Mouse (Mus musculus) midbrain, embryonic 15.5 days (tissue): ENCODE measurements around the gene Arhgap29. TPM values are rescaled to one million over a fixed set of nuclear protein-coding genes. Genes with fewer than 3 reads are reported as not detected.

Experiments used
- ATAC-seq: fragments of 200-750 bp; cut with Nextera tagmentation; replicated peaks from 2 replicates; pipeline ENCODE4 v1.8.0; 2017; ENCODE audit warnings: moderate TSS enrichment
- H3K27ac ChIP-seq: fragments of 300-500 bp; sonication (generic); 2 replicates; pipeline ENCODE4 v1.5.1; 2015; ENCODE audit warnings: mild to moderate bottlenecking, inconsistent platforms
- H3K27me3 ChIP-seq: fragments of 300-500 bp; sonication (generic); replicated peaks from 2 replicates; pipeline ENCODE4 v1.6.1; 2015; ENCODE audit warnings: inconsistent platforms
- H3K36me3 ChIP-seq: fragments of 300-500 bp; sonication (generic); replicated peaks from 2 replicates; pipeline ENCODE4 v1.6.1; 2015; ENCODE audit warnings: inconsistent platforms
- H3K4me1 ChIP-seq: fragments of 300-500 bp; sonication (generic); 2 replicates; pipeline ENCODE4 v1.6.1; 2015; ENCODE audit warnings: inconsistent platforms
- H3K4me2 ChIP-seq: fragments of 300-500 bp; sonication (generic); 2 replicates; pipeline ENCODE4 v1.6.1; 2015; ENCODE audit warnings: inconsistent platforms, mild to moderate bottlenecking, moderate library complexity
- H3K4me3 ChIP-seq: fragments of 300-500 bp; sonication (generic); 2 replicates; pipeline ENCODE4 v1.5.1; 2015; ENCODE audit warnings: mild to moderate bottlenecking, inconsistent platforms
- H3K9ac ChIP-seq: fragments of 300-500 bp; sonication (generic); 2 replicates; pipeline ENCODE4 v1.6.1; 2015; ENCODE audit warnings: mild to moderate bottlenecking, inconsistent platforms
- H3K9me3 ChIP-seq: fragments of 300-500 bp; sonication (generic); 2 replicates; pipeline ENCODE4 v1.6.1; 2016; ENCODE audit warnings: inconsistent platforms
- WGBS: fragments of 180-500 bp; shearing (Covaris S2); methylation state at CpG from one replicate; pipeline ENCODE4 v1.1.7; 2015; ENCODE audit warnings: mixed read lengths; 5-methylcytosine and 5-hydroxymethylcytosine counted together
- polyA plus RNA-seq: library from polyadenylated mRNA; unstranded; fragments of >200 nt; fragmentation: Nextera tagmentation; extraction: Ambion mirVana; gene quantifications from 2 replicates; pipeline ENCODE4 v1.2.1, GENCODE M21; 2015

Arhgap29 gene
- polyA plus RNA-seq, 1 experiment from 2014 or later = 20.4 TPM

GRCm38 (mm10) chr3:121951116-121951515, 1.2 kb upstream of the Arhgap29 start:
- ATAC-seq = no peak
- WGBS = 78% methylated on average over 2 of the region's 2 CpGs
- Histone ChIP-seq H3K4me3 (no peak overlapping the region), H3K9me3 (no peaks in the 10 kb centered on the region), H3K27me3 (peaks cover 29% of the 10 kb centered on the region), H3K9ac (no peak overlapping the region), H3K4me2 (no peak overlapping the region), H3K4me1 (peaks cover 12% of the 10 kb centered on the region), H3K27ac (no peak overlapping the region), H3K36me3 (no peaks in the 10 kb centered on the region)

GRCm38 (mm10) chr3:121953049-121953432, 700 bp downstream of the Arhgap29 start:
- H3K27ac ChIP-seq = no peak overlapping the region
- H3K9me3 ChIP-seq = no peaks in the 10 kb centered on the region
- WGBS = 1% methylated on average over 44 of the region's 44 CpGs
- H3K9ac ChIP-seq = peak overlapping the region; percentile 43
- peak overlapping the region; percentile 91 for H3K4me2 ChIP-seq
- peak overlapping the region; percentile 63 for H3K4me3 ChIP-seq
- ATAC-seq = peak; percentile 95
- H3K27me3 ChIP-seq = peaks cover 29% of the 10 kb centered on the region
- H3K36me3 ChIP-seq = no peaks in the 10 kb centered on the region
- peaks cover 12% of the 10 kb centered on the region for H3K4me1 ChIP-seq

GRCm38 (mm10) chr3:121953433-121954161, 1.3 kb downstream of the Arhgap29 start:
- Histone ChIP-seq H3K4me2 (peak overlapping the region; percentile 91), H3K27me3 (peaks cover 29% of the 10 kb centered on the region), H3K4me1 (peaks cover 12% of the 10 kb centered on the region), H3K36me3 (no peaks in the 10 kb centered on the region), H3K9ac (peak overlapping the region; percentile 43), H3K9me3 (no peaks in the 10 kb centered on the region), H3K4me3 (peak overlapping the region; percentile 63), H3K27ac (no peak overlapping the region)
- ATAC-seq = no peak; the same call in none of the 2 replicates
- WGBS = under 1% methylated on average over 44 of the region's 53 CpGs

- 38% methylated on average over 2 of the region's 2 CpGs for WGBS
- H3K9ac ChIP-seq = no peak overlapping the region
- no peak overlapping the region for H3K27ac ChIP-seq
- no peak overlapping the region for H3K4me3 ChIP-seq
- peaks cover 12% of the 10 kb centered on the region for H3K4me1 ChIP-seq
- H3K36me3 ChIP-seq = no peaks in the 10 kb centered on the region
- ATAC-seq = no peak
- peak overlapping the region; percentile 91; the same call in 1 of the 2 replicates for H3K4me2 ChIP-seq
- H3K27me3 ChIP-seq = peaks cover 29% of the 10 kb centered on the region
- no peaks in the 10 kb centered on the region for H3K9me3 ChIP-seq
Observed at GRCm38 (mm10) chr3:121954421-121954820, 2.1 kb downstream of the Arhgap29 start.

- 95% methylated on average over 4 of the region's 4 CpGs for WGBS
- Histone ChIP-seq H3K9ac (no peak overlapping the region), H3K27me3 (peaks cover 29% of the 10 kb centered on the region), H3K27ac (no peak overlapping the region), H3K4me3 (no peak overlapping the region), H3K4me1 (peaks cover 12% of the 10 kb centered on the region), H3K36me3 (no peaks in the 10 kb centered on the region), H3K4me2 (no peak overlapping the region), H3K9me3 (no peaks in the 10 kb centered on the region)
- no peak for ATAC-seq
Observed at GRCm38 (mm10) chr3:121955527-121955926, 3.2 kb downstream of the Arhgap29 start.

- H3K4me1 ChIP-seq = peaks cover 12% of the 10 kb centered on the region
- peaks cover 29% of the 10 kb centered on the region for H3K27me3 ChIP-seq
- H3K4me2 ChIP-seq = no peak overlapping the region
- H3K27ac ChIP-seq = no peak overlapping the region
- ATAC-seq = no peak
- WGBS = 88% methylated on average over 7 of the region's 7 CpGs
- H3K36me3 ChIP-seq = no peaks in the 10 kb centered on the region
- H3K9ac ChIP-seq = no peak overlapping the region
- no peak overlapping the region for H3K4me3 ChIP-seq
- no peaks in the 10 kb centered on the region for H3K9me3 ChIP-seq
Observed at GRCm38 (mm10) chr3:121956789-121957188, 4.4 kb downstream of the Arhgap29 start.

- Histone ChIP-seq H3K36me3 (no peaks in the 10 kb centered on the region), H3K9me3 (no peaks in the 10 kb centered on the region), H3K4me1 (peaks cover 11% of the 10 kb centered on the region), H3K4me2 (no peak overlapping the region), H3K9ac (no peak overlapping the region), H3K27ac (no peak overlapping the region), H3K4me3 (no peak overlapping the region), H3K27me3 (peaks cover 28% of the 10 kb centered on the region)
- WGBS = 87% methylated on average over 2 of the region's 2 CpGs
- no peak for ATAC-seq
Observed at GRCm38 (mm10) chr3:121957606-121958344, 5.4 kb downstream of the Arhgap29 start.

- no peak overlapping the region for H3K4me2 ChIP-seq
- no peak overlapping the region for H3K4me3 ChIP-seq
- peaks cover 9% of the 10 kb centered on the region for H3K4me1 ChIP-seq
- no peaks in the 10 kb centered on the region for H3K9me3 ChIP-seq
- H3K36me3 ChIP-seq = no peaks in the 10 kb centered on the region
- H3K27me3 ChIP-seq = peaks cover 11% of the 10 kb centered on the region
- no peak overlapping the region for H3K9ac ChIP-seq
- H3K27ac ChIP-seq = no peak overlapping the region
- peak; percentile 53 for ATAC-seq
Observed at GRCm38 (mm10) chr3:121964173-121964572, 11.8 kb downstream of the Arhgap29 start.

GRCm38 (mm10) chr3:121967681-121968476, 15.5 kb downstream of the Arhgap29 start:
- ATAC-seq = peak; percentile 98
- H3K4me2 ChIP-seq = peak overlapping the region; percentile 87
- peak overlapping the region; percentile 41 for H3K9ac ChIP-seq
- H3K27me3 ChIP-seq = peaks cover 17% of the 10 kb centered on the region
- 2% methylated on average over 33 of the region's 33 CpGs for WGBS
- H3K36me3 ChIP-seq = no peaks in the 10 kb centered on the region
- H3K9me3 ChIP-seq = no peaks in the 10 kb centered on the region
- peak overlapping the region; percentile 44 for H3K4me3 ChIP-seq
- H3K27ac ChIP-seq = no peak overlapping the region
- H3K4me1 ChIP-seq = peaks cover 9% of the 10 kb centered on the region

- peak overlapping the region; percentile 44; the same call in 1 of the 2 replicates for H3K4me3 ChIP-seq
- no peak for ATAC-seq
- no peaks in the 10 kb centered on the region for H3K9me3 ChIP-seq
- H3K9ac ChIP-seq = no peak overlapping the region
- no peak overlapping the region for H3K27ac ChIP-seq
- peaks cover 17% of the 10 kb centered on the region for H3K27me3 ChIP-seq
- H3K4me2 ChIP-seq = peak overlapping the region; percentile 87
- 9% methylated on average over 8 of the region's 8 CpGs for WGBS
- no peaks in the 10 kb centered on the region for H3K36me3 ChIP-seq
- peaks cover 9% of the 10 kb centered on the region for H3K4me1 ChIP-seq
Observed at GRCm38 (mm10) chr3:121968621-121969020, 16.3 kb downstream of the Arhgap29 start.

- ATAC-seq = no peak
- Histone ChIP-seq H3K27me3 (peaks cover 17% of the 10 kb centered on the region), H3K4me2 (no peak overlapping the region), H3K4me3 (no peak overlapping the region), H3K9me3 (no peaks in the 10 kb centered on the region), H3K4me1 (peaks cover 9% of the 10 kb centered on the region), H3K27ac (no peak overlapping the region), H3K9ac (no peak overlapping the region), H3K36me3 (no peaks in the 10 kb centered on the region)
- 72% methylated on average over 1 of the region's 1 CpGs for WGBS
Observed at GRCm38 (mm10) chr3:121969451-121969850, 17.1 kb downstream of the Arhgap29 start.

- Histone ChIP-seq H3K36me3 (no peaks in the 10 kb centered on the region), H3K4me3 (no peak overlapping the region), H3K9me3 (no peaks in the 10 kb centered on the region), H3K4me1 (no peaks in the 10 kb centered on the region), H3K27ac (no peak overlapping the region), H3K27me3 (peaks cover 9% of the 10 kb centered on the region), H3K9ac (no peak overlapping the region), H3K4me2 (no peak overlapping the region)
- ATAC-seq = no peak
- 71% methylated on average over 5 of the region's 5 CpGs for WGBS
Observed at GRCm38 (mm10) chr3:121973761-121974160, 21.4 kb downstream of the Arhgap29 start.
